8 mouse cellular contexts compared by ENCODE assay signal in genomic region chr11:59778181-59778873, GRCm38 (mm10). TPM values are rescaled to one million over a fixed set of nuclear protein-coding genes. Genes with fewer than 3 reads are reported as not detected.
DNase-seq lines count a peak whose midpoint lies in the region; ATAC-seq and TF ChIP-seq lines count a peak whose summit lies in the region.

No protein-coding gene starts in this region.

- no peak overlapping the region for H3K4me3 ChIP-seq in ES-Bruce4 (ENCODE audit: low read depth, low read length)
- no peak overlapping the region for H3K4me3 ChIP-seq in embryonic facial prominence, embryonic 15.5 days (replicated peaks)
- H3K4me3 ChIP-seq in heart, embryonic 15.5 days: no peak overlapping the region
- no peak overlapping the region for H3K4me3 ChIP-seq in layer of hippocampus, adult 2 months

- no peaks in the 10 kb centered on the region for H3K27me3 ChIP-seq in ES-Bruce4 (ENCODE audit: control insufficient read depth, insufficient read depth, low read length, poor library complexity, severe bottlenecking)
- H3K27me3 ChIP-seq in embryonic facial prominence, embryonic 15.5 days: no peaks in the 10 kb centered on the region
- no peaks in the 10 kb centered on the region for H3K27me3 ChIP-seq in heart, embryonic 15.5 days

- no peak for TF ChIP-seq EP300 in ES-Bruce4 (IDR thresholded peaks at IDR 0.05; ENCODE audit: insufficient read depth, low read depth, low read length)

- whole genome bisulfite sequencing in embryonic facial prominence, embryonic 15.5 days: 53% methylated on average over 9 of the region's 9 CpGs
- WGBS in heart, embryonic 15.5 days: 52% methylated on average over 9 of the region's 9 CpGs

- no peak overlapping the region for H3K4me2 ChIP-seq in embryonic facial prominence, embryonic 15.5 days (replicated peaks)
- H3K4me2 ChIP-seq in heart, embryonic 15.5 days: no peak overlapping the region

- ATAC-seq in embryonic facial prominence, embryonic 15.5 days (ENCODE audit: insufficient number of reproducible peaks, low FRiP score, low TSS enrichment, low read depth): peak; percentile 65
- 0 out of 2 replicates have a peak, but pooled peaks have one; percentile 50 for ATAC-seq in heart, embryonic 15.5 days (replicated peaks; ENCODE audit: insufficient number of reproducible peaks, insufficient read depth, low FRiP score, low read depth)

- peak; percentile 83 to 90 for DNase-seq in adrenal gland, postnatal 36 days
- peak; percentile 49 to 78 for DNase-seq in layer of hippocampus, adult 2 months (ENCODE audit: low spot score in 2 of 2)
- peak; percentile 84 for DNase-seq in lung, postnatal 14 days
- peak; percentile 47 to 49 for DNase-seq in right cerebral cortex, postnatal 36 days (ENCODE audit: low spot score in 2 of 2)
- DNase-seq in urinary bladder, postnatal 36 days (ENCODE audit: low spot score in 2 of 2): peak; percentile 63 to 68

- H3K4me1 ChIP-seq in ES-Bruce4 (ENCODE audit: control insufficient read depth, insufficient read depth, low read length): no peaks in the 10 kb centered on the region
- H3K4me1 ChIP-seq in embryonic facial prominence, embryonic 15.5 days: no peaks in the 10 kb centered on the region
- H3K4me1 ChIP-seq in heart, embryonic 15.5 days (replicated peaks): peaks cover 14% of the 10 kb centered on the region

- H3K9me3 ChIP-seq in ES-Bruce4 (replicated peaks; ENCODE audit: control insufficient read depth, insufficient read depth, low read length, poor library complexity, severe bottlenecking): no peaks in the 10 kb centered on the region
- H3K9me3 ChIP-seq in embryonic facial prominence, embryonic 15.5 days (replicated peaks): no peaks in the 10 kb centered on the region
- H3K9me3 ChIP-seq in heart, embryonic 15.5 days (replicated peaks): no peaks in the 10 kb centered on the region

- no peak overlapping the region for H3K27ac ChIP-seq in ES-Bruce4 (ENCODE audit: insufficient read depth, low read length)
- no peak overlapping the region for H3K27ac ChIP-seq in embryonic facial prominence, embryonic 15.5 days (replicated peaks)
- no peak overlapping the region for H3K27ac ChIP-seq in heart, embryonic 15.5 days
- H3K27ac ChIP-seq in layer of hippocampus, adult 2 months: no peak overlapping the region

- TF ChIP-seq CTCF in ES-Bruce4 (IDR thresholded peaks at IDR 0.05; ENCODE audit: low read depth, low read length): peak; percentile 99
- TF ChIP-seq CTCF in layer of hippocampus, adult 2 months (conservative IDR thresholded peaks at IDR 0.05): peak; percentile 96

- H3K36me3 ChIP-seq in ES-Bruce4 (ENCODE audit: control insufficient read depth, insufficient read depth, low read length, poor library complexity, severe bottlenecking): no peaks in the 10 kb centered on the region; the same call in 1 of the 2 replicates
- H3K36me3 ChIP-seq in embryonic facial prominence, embryonic 15.5 days: peaks cover 44% of the 10 kb centered on the region
- peaks cover 48% of the 10 kb centered on the region for H3K36me3 ChIP-seq in heart, embryonic 15.5 days

- no peak overlapping the region for H3K9ac ChIP-seq in ES-Bruce4 (ENCODE audit: low read depth, poor library complexity, severe bottlenecking)
- no peak overlapping the region for H3K9ac ChIP-seq in embryonic facial prominence, embryonic 15.5 days
- no peak overlapping the region for H3K9ac ChIP-seq in heart, embryonic 15.5 days

- TF ChIP-seq POLR2A in ES-Bruce4 (IDR thresholded peaks at IDR 0.05; ENCODE audit: insufficient read depth, low read length): no peak

RNA-seq across cellular contexts. Expression of gene Pld6, which starts 9.1 kb away (rescaled TPM):
- 5.3 and 7.0 TPM in 2 replicates for polyA plus RNA-seq in ES-Bruce4 (2011; ENCODE audit: insufficient read depth, insufficient read length, low read depth, missing spikeins)
- 1 to 10 TPM; 1.7 to 2.9 TPM for total RNA-seq in adrenal gland, postnatal 36 days (2021)
- 2.8 and 3.8 TPM in 2 replicates for polyA plus RNA-seq in embryonic facial prominence, embryonic 15.5 days (2015; fragmentation: Nextera tagmentation; extraction: Ambion mirVana)
- polyA plus RNA-seq in heart, embryonic 15.5 days (2015; fragmentation: Nextera tagmentation; extraction: Ambion mirVana): 3.4 and 4.9 TPM in 2 replicates
- total RNA-seq in layer of hippocampus, adult 2 months (2021): 1 to 10 TPM in 1 of 2 experiments, under 1 TPM in 1; 0.69 to 1.2 TPM

RNA-seq across cellular contexts. Expression of gene Flcn, which starts 31.5 kb away (rescaled TPM):
- 17.1 and 17.8 TPM in 2 replicates for polyA plus RNA-seq in ES-Bruce4 (2011; ENCODE audit: insufficient read depth, insufficient read length, low read depth, missing spikeins)
- 100 to 1,000 TPM in 1 of 2 experiments, 10 to 100 TPM in 1; 46.9 to 101 TPM for total RNA-seq in adrenal gland, postnatal 36 days (2021)
- 36.6 and 38.9 TPM in 2 replicates for polyA plus RNA-seq in embryonic facial prominence, embryonic 15.5 days (2015; fragmentation: Nextera tagmentation; extraction: Ambion mirVana)
- 32.6 and 36.9 TPM in 2 replicates for polyA plus RNA-seq in heart, embryonic 15.5 days (2015; fragmentation: Nextera tagmentation; extraction: Ambion mirVana)
- 10 to 100 TPM; 44.8 to 46.9 TPM for total RNA-seq in layer of hippocampus, adult 2 months (2021)
